Mouse (Mus musculus) embryonic facial prominence, embryonic 11.5 days (tissue): ENCODE measurements around the gene Cdh3. TPM values are rescaled to one million over a fixed set of nuclear protein-coding genes. Genes with fewer than 3 reads are reported as not detected.

Experiments used
- ATAC-seq: fragments of 200-750 bp; cut with Nextera tagmentation; replicated peaks from 2 replicates; pipeline ENCODE4 v1.8.0; 2017; ENCODE audit warnings: low read depth; ENCODE audit not compliant: insufficient number of reproducible peaks, low FRiP score, low TSS enrichment
- DNase-seq: peaks from one replicate; pipeline ENCODE4 v3.0.0-alpha.2; 2015; ENCODE audit warnings: low spot score
- H3K27ac ChIP-seq: fragments of 300-500 bp; sonication (generic); replicated peaks from 2 replicates; pipeline ENCODE4 v1.5.1; 2014; ENCODE audit warnings: mild to moderate bottlenecking, low read depth, low read length, control low read depth
- H3K27me3 ChIP-seq: fragments of 300-500 bp; sonication (generic); 2 replicates; pipeline ENCODE4 v1.6.1; 2014; ENCODE audit warnings: mild to moderate bottlenecking, low read length, moderate library complexity, mixed read lengths; ENCODE audit not compliant: control insufficient read depth, insufficient read depth
- H3K36me3 ChIP-seq: fragments of 300-500 bp; sonication (generic); replicated peaks from 2 replicates; pipeline ENCODE4 v1.6.1; 2014; ENCODE audit warnings: low read depth, mild to moderate bottlenecking, low read length, moderate library complexity, mixed read lengths; ENCODE audit not compliant: control insufficient read depth, insufficient read depth
- H3K4me1 ChIP-seq: fragments of 300-500 bp; sonication (generic); 2 replicates; pipeline ENCODE4 v1.6.1; 2014; ENCODE audit warnings: low read length, mixed read lengths; ENCODE audit not compliant: control insufficient read depth, insufficient read depth
- H3K4me2 ChIP-seq: fragments of 300-500 bp; sonication (generic); 2 replicates; pipeline ENCODE4 v1.6.1; 2014; ENCODE audit warnings: low read depth, mild to moderate bottlenecking, control low read depth, low read length, moderate library complexity
- H3K4me3 ChIP-seq: fragments of 300-500 bp; sonication (generic); 2 replicates; pipeline ENCODE4 v1.5.1; 2014; ENCODE audit warnings: low read depth, low read length, control low read depth
- H3K9ac ChIP-seq: fragments of 300-500 bp; sonication (generic); replicated peaks from 2 replicates; pipeline ENCODE4 v1.6.1; 2014; ENCODE audit warnings: mild to moderate bottlenecking, control low read depth, low read length
- H3K9me3 ChIP-seq: fragments of 300-500 bp; sonication (generic); replicated peaks from 2 replicates; pipeline ENCODE4 v1.6.1; 2016; ENCODE audit warnings: mild to moderate bottlenecking, low read length, inconsistent platforms, mixed read lengths; ENCODE audit not compliant: control insufficient read depth
- WGBS: fragments of 180-500 bp; shearing (Covaris S2); extraction: QIAGEN DNeasy Blood & Tissue Kit; methylation state at CpG from one replicate; pipeline ENCODE4 v1.1.7; 2014; 5-methylcytosine and 5-hydroxymethylcytosine counted together
- polyA plus RNA-seq: library from polyadenylated mRNA; unstranded; fragments of >200 nt; fragmentation: Nextera tagmentation; extraction: Ambion mirVana; gene quantifications from 2 replicates; pipeline ENCODE4 v1.2.1, GENCODE M21; 2014

Cdh3 gene
- polyA plus RNA-seq, 1 experiment from 2014 or later = 10.8 TPM

DNA sequence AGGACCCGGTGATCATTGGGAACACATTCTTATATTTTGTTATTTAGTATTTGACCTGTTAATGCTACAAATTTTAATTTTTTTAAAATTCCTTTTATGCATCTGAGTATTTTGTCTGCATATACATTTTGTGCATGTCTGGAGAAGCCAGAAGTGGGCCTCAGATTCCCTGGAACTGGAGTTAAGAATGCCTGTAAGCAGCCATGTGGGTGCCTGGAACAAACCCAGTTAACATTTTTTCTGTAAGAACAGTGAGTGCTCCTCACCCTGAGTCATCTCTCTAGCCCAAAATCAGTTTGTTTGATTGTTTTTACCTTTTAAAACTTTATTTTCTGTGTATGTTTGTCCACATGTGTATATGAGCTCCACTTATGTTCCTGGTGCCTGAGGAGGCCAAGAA is 4.6 kb upstream of the Cdh3 start:
- DNase-seq (no peak), ATAC-seq (no peak)
- Histone ChIP-seq H3K4me1 (peaks cover 11% of the 10 kb centered on the region), H3K4me2 (no peak overlapping the region), H3K9ac (no peak overlapping the region), H3K9me3 (no peaks in the 10 kb centered on the region), H3K27ac (no peak overlapping the region), H3K36me3 (no peaks in the 10 kb centered on the region), H3K27me3 (peaks cover 14% of the 10 kb centered on the region), H3K4me3 (no peak overlapping the region)
- WGBS = 94% methylated on average over 1 of the region's 1 CpGs

DNA sequence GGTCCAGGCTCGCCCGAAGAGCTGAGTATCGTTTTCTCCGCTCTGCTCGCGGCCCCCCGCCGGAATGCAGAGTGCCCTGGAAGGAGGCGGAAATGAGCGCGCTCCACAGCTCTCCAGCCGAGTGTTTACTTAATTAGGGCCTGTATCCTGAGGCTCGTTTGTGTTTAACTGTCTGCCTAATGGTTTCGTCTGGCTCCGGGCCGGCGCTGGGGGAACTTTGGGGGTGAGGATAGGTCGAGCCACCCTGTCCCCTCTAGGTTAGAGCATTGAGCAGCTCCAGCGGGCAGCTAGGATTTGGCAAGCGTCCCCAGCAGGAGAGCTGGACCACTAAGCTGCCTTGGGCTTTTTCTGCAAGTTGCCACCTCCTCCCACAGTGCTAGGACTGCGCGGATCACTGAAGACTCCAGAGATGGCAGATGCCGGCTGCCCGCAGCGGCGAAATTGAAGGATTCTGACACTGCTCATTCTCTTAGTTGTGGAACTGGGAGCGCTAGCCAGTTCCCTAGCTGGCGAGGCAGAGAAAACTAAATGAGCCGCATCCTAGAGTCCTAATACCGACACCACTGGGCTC is 2.8 kb upstream of the Cdh3 start:
- Histone ChIP-seq H3K9me3 (no peaks in the 10 kb centered on the region), H3K4me3 (peak overlapping the region; percentile 12), H3K4me1 (peaks cover 12% of the 10 kb centered on the region), H3K4me2 (peak overlapping the region; percentile 74), H3K27ac (0 out of 2 replicates have a peak overlapping the region, but pooled peaks have one; percentile 24), H3K9ac (peak overlapping the region; percentile 38), H3K36me3 (no peaks in the 10 kb centered on the region), H3K27me3 (peaks cover 14% of the 10 kb centered on the region)
- DNase-seq (peak; percentile 79), ATAC-seq (peak; percentile 29)
- under 1% methylated on average over 30 of the region's 30 CpGs for WGBS

- Histone ChIP-seq H3K4me3 (no peak overlapping the region), H3K27me3 (peaks cover 14% of the 10 kb centered on the region), H3K4me2 (peak overlapping the region; percentile 74), H3K4me1 (peaks cover 12% of the 10 kb centered on the region), H3K9ac (no peak overlapping the region; the same call in 1 of the 2 replicates), H3K36me3 (no peaks in the 10 kb centered on the region), H3K9me3 (no peaks in the 10 kb centered on the region), H3K27ac (0 out of 2 replicates have a peak overlapping the region, but pooled peaks have one; percentile 24)
- WGBS = 33% methylated on average over 3 of the region's 3 CpGs
- ATAC-seq (no peak), DNase-seq (peak; percentile 20)
Measured at GRCm38 (mm10) chr8:106508456-106508855, 2.2 kb upstream of the Cdh3 start.

- Histone ChIP-seq H3K4me2 (no peak overlapping the region), H3K27ac (no peak overlapping the region), H3K4me1 (peaks cover 12% of the 10 kb centered on the region), H3K4me3 (no peak overlapping the region), H3K36me3 (no peaks in the 10 kb centered on the region), H3K9ac (no peak overlapping the region), H3K27me3 (peaks cover 14% of the 10 kb centered on the region), H3K9me3 (no peaks in the 10 kb centered on the region)
- WGBS = 46% methylated on average over 8 of the region's 8 CpGs
- ATAC-seq (no peak), DNase-seq (no peak)
Measured at GRCm38 (mm10) chr8:106509079-106509780, 1.5 kb upstream of the Cdh3 start.

DNA sequence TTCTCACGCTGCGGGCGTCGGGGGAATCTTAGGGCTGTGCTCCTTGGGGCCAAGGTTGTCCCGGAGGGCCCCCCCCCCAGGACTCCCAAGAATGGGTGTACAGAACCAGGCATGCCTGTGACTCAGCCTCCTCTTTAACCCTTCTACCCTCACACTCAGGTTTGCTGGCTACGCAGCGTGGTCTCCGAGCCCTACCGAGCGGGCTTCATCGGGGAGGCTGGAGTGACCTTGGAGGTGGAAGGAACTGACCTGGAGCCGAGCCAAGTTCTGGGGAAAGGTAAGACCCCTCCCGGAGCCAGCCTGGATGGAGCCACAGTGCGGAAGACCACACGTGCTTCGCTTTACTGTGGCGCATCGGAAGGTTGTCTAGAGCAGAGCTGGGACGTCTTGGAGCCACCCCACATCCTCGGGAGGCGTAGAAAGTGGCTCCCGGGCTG is 392 bp downstream of the Cdh3 start:
- Histone ChIP-seq H3K4me1 (peaks cover 12% of the 10 kb centered on the region), H3K9me3 (no peaks in the 10 kb centered on the region), H3K27ac (no peak overlapping the region), H3K4me2 (peak overlapping the region; percentile 39), H3K4me3 (peak overlapping the region; percentile 38), H3K36me3 (no peaks in the 10 kb centered on the region), H3K27me3 (peaks cover 14% of the 10 kb centered on the region), H3K9ac (peak overlapping the region; percentile 53)
- peak; percentile 31; the same call in 1 of the 2 replicates for ATAC-seq
- WGBS = 1% methylated on average over 22 of the region's 22 CpGs
- no peak for DNase-seq

DNA sequence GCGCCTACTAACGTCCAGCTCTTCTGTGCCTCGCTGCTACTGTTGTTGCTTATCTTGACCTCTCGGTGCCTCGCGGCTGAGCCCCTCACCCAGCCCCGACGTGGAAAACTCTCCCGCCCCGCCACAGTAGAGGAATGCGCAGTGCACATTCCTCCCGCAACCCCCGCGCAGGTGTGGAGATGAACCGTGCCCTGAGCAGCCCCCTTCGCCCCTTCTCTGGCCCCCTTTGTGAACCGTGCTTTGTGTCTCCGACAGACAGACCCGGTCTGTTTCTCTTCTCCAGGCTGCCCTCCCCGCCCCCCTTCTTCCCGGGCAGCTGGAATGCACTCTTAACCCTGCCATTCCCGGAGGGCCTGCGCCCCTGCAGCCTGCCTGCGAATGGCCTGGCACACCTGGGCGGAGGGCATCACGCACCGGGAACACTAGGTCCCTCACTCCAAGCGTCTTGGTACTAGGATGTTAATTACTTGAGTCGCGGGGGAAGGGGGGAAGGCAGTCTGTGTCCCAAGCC is 895 bp downstream of the Cdh3 start:
- Histone ChIP-seq H3K27ac (no peak overlapping the region), H3K4me1 (peaks cover 12% of the 10 kb centered on the region), H3K9me3 (no peaks in the 10 kb centered on the region), H3K9ac (peak overlapping the region; percentile 53), H3K27me3 (peaks cover 14% of the 10 kb centered on the region), H3K4me3 (peak overlapping the region; percentile 38), H3K36me3 (no peaks in the 10 kb centered on the region), H3K4me2 (peak overlapping the region; percentile 39)
- DNase-seq = peak; percentile 69
- ATAC-seq = peak; percentile 72
- under 1% methylated on average over 30 of the region's 30 CpGs for WGBS

DNA sequence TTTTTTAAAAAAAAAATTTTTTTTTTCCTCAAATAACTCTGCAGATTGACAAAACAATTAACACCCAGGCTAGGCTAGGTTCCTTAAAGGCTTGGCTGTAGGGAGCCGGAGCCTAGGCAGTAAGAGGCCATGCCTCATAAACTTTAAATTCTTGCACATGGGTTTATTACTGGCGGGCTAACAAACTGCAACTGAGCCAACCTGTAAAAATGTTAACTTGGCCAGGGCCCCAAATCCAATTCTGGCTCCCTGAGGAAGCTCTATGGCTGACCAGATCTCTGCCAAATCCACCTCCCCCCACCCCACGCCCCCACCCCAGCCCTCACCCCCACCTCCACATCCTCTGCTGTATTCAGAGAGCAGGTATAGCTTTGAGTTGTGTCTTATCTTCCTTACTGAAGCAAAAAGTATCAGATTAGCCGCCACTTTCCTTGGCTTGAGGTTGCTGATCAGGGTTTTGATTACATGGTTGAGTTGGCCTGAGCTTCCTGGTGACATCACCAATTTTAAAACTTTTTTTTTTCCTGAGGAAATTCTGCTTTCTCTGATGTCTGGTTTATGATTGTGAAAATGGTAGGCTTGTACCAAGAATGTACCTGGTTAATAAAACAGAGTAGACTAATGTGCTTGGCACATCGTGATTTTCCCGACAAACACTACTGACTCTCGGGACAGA is 1.9 kb downstream of the Cdh3 start:
- WGBS = 56% methylated on average over 7 of the region's 7 CpGs
- ATAC-seq (no peak), DNase-seq (no peak)
- Histone ChIP-seq H3K27me3 (peaks cover 14% of the 10 kb centered on the region), H3K4me2 (peak overlapping the region; percentile 1; the same call in 1 of the 2 replicates), H3K9me3 (no peaks in the 10 kb centered on the region), H3K36me3 (no peaks in the 10 kb centered on the region), H3K4me3 (no peak overlapping the region; the same call in 1 of the 2 replicates), H3K4me1 (peaks cover 9% of the 10 kb centered on the region), H3K27ac (no peak overlapping the region), H3K9ac (no peak overlapping the region)
